Mouse (Mus musculus) intestine, postnatal 0 days (tissue): ENCODE measurements around the gene Slc16a8. TPM values are rescaled to one million over a fixed set of nuclear protein-coding genes. Genes with fewer than 3 reads are reported as not detected.

Experiments
- ATAC-seq: fragments of 200-750 bp; cut with Nextera tagmentation; 2 replicates; pipeline ENCODE4 v1.8.0; 2017; ENCODE audit warnings: mild to moderate bottlenecking, moderate TSS enrichment, moderate library complexity
- H3K27ac ChIP-seq: fragments of 300-500 bp; sonication (generic); 2 replicates; pipeline ENCODE4 v1.5.1; 2014; ENCODE audit warnings: mild to moderate bottlenecking, low read depth, low read length, moderate library complexity
- H3K27me3 ChIP-seq: fragments of 300-500 bp; sonication (generic); replicated peaks from 2 replicates; pipeline ENCODE4 v1.6.1; 2014; ENCODE audit warnings: low read length, mixed read lengths; ENCODE audit not compliant: control insufficient read depth, insufficient read depth
- H3K36me3 ChIP-seq: fragments of 300-500 bp; sonication (generic); 2 replicates; pipeline ENCODE4 v1.6.1; 2014; ENCODE audit warnings: mild to moderate bottlenecking, moderate library complexity; ENCODE audit not compliant: control insufficient read depth, insufficient read depth
- H3K4me1 ChIP-seq: fragments of 300-500 bp; sonication (generic); replicated peaks from 2 replicates; pipeline ENCODE4 v1.6.1; 2014; ENCODE audit warnings: antibody characterized with exemption, low read length, mixed read lengths; ENCODE audit not compliant: control insufficient read depth, insufficient read depth
- H3K4me2 ChIP-seq: fragments of 300-500 bp; sonication (generic); replicated peaks from 2 replicates; pipeline ENCODE4 v1.6.1; 2014; ENCODE audit warnings: low read depth, mild to moderate bottlenecking, moderate library complexity
- H3K4me3 ChIP-seq: fragments of 300-500 bp; sonication (generic); 2 replicates; pipeline ENCODE4 v1.5.1; 2014; ENCODE audit warnings: low read depth, low read length
- H3K9ac ChIP-seq: fragments of 300-500 bp; sonication (generic); 2 replicates; pipeline ENCODE4 v1.6.1; 2014; ENCODE audit warnings: mild to moderate bottlenecking, low read depth, low read length
- H3K9me3 ChIP-seq: fragments of 300-500 bp; sonication (generic); 2 replicates; pipeline ENCODE4 v1.6.1; 2016; ENCODE audit warnings: mixed run types; ENCODE audit not compliant: control insufficient read depth
- CTCF ChIP-seq: sonication (generic); IDR thresholded peaks from 2 replicates; pipeline ENCODE4 v1.5.1; 2016; ENCODE audit warnings: low read depth, mild to moderate bottlenecking, control low read depth, antibody characterized with exemption, moderate library complexity
- WGBS: fragments of 180-500 bp; shearing (Covaris S2); extraction: QIAGEN DNeasy Blood & Tissue Kit; methylation state at CpG from one replicate; pipeline ENCODE4 v1.1.7; 2014; 5-methylcytosine and 5-hydroxymethylcytosine counted together
- polyA plus RNA-seq: library from polyadenylated mRNA; unstranded; fragments of >200 nt; fragmentation: Nextera tagmentation; extraction: Ambion mirVana; gene quantifications from 2 replicates; pipeline ENCODE4 v1.2.1, GENCODE M21; 2015

Slc16a8 gene
- polyA plus RNA-seq, 1 experiment from 2014 or later: not detected

DNA sequence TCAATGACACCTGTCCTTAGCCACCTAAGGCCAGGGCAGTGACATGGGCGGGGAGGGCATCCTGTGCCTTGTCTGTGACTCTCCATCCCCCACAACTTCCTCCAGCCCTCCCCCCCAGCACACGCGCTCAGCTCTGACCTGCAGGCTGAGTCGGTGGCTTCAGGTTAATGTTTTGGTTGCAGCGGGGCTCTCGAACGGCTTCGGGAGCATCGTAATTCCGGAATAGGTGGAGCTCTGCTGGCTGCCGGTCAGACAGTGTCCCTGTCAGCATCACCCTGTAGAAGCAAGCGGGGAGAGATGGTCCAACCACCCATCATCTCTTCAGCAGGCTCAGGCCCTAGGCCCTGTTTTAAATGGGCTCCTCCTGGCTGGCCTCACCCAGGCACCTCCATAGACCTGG is 34.9 kb upstream of the Slc16a8 start:
- H3K9me3 ChIP-seq: no peaks in the 10 kb centered on the region
- H3K4me3 ChIP-seq: no peak overlapping the region
- H3K27me3 ChIP-seq: no peaks in the 10 kb centered on the region
- no peak for TF ChIP-seq CTCF
- H3K27ac ChIP-seq: no peak overlapping the region
- H3K9ac ChIP-seq: no peak overlapping the region
- WGBS: 84% methylated on average over 12 of the region's 12 CpGs
- peaks cover 22% of the 10 kb centered on the region; the same call in 1 of the 2 replicates for H3K36me3 ChIP-seq
- ATAC-seq: no peak
- peaks cover 13% of the 10 kb centered on the region; the same call in 1 of the 2 replicates for H3K4me1 ChIP-seq
- H3K4me2 ChIP-seq: no peak overlapping the region

DNA sequence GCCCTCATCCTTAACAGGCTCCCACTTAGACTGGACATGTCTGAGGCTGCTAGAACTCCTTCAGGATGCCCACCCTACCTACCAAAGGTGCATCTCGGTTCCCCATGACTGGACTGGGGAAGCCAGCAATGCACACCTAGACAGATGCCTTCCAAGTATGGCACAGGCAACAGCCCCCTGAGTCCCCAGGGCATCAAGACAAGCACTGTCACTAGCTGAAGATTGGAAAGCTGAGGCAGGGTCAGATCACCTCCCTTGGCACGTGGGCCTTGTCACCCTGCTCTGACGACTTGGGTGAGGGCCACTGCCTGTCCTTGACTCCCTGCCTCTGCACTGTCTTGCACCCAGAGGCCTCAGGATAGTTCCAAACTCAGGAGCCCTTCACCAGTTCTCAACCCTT is 33.8 kb upstream of the Slc16a8 start:
- H3K4me3 ChIP-seq: no peak overlapping the region
- H3K36me3 ChIP-seq: peaks cover 22% of the 10 kb centered on the region; the same call in 1 of the 2 replicates
- no peak for ATAC-seq
- no peak for TF ChIP-seq CTCF
- H3K4me1 ChIP-seq: peaks cover 13% of the 10 kb centered on the region; the same call in 1 of the 2 replicates
- WGBS: 80% methylated on average over 3 of the region's 3 CpGs
- H3K9me3 ChIP-seq: no peaks in the 10 kb centered on the region
- no peaks in the 10 kb centered on the region for H3K27me3 ChIP-seq
- H3K4me2 ChIP-seq: no peak overlapping the region
- no peak overlapping the region for H3K27ac ChIP-seq
- H3K9ac ChIP-seq: no peak overlapping the region

- TF ChIP-seq CTCF: no peak
- peak overlapping the region; percentile 22; the same call in 1 of the 2 replicates for H3K9ac ChIP-seq
- ATAC-seq: no peak
- H3K4me3 ChIP-seq: no peak overlapping the region
- no peaks in the 10 kb centered on the region for H3K27me3 ChIP-seq
- H3K4me1 ChIP-seq: peaks cover 18% of the 10 kb centered on the region; the same call in 1 of the 2 replicates
- H3K9me3 ChIP-seq: no peaks in the 10 kb centered on the region
- 79% methylated on average over 7 of the region's 7 CpGs for WGBS
- peak overlapping the region; percentile 86; the same call in 1 of the 2 replicates for H3K27ac ChIP-seq
- peak overlapping the region; percentile 62 for H3K4me2 ChIP-seq
- peaks cover 22% of the 10 kb centered on the region; the same call in 1 of the 2 replicates for H3K36me3 ChIP-seq
Observed at GRCm38 (mm10) chr15:79287091-79287490, 32.5 kb upstream of the Slc16a8 start.

- H3K4me3 ChIP-seq: no peak overlapping the region
- ATAC-seq: peak; percentile 21
- H3K9ac ChIP-seq: 0 out of 2 replicates have a peak overlapping the region, but pooled peaks have one; percentile 11
Observed at GRCm38 (mm10) chr15:79286141-79286540, 31.6 kb upstream of the Slc16a8 start.

GRCm38 (mm10) chr15:79285399-79285798 is 30.8 kb upstream of the Slc16a8 start, which contains the start of gene Baiap2l2:
Gene Baiap2l2 (minus strand): TSS chr15:79285537.
- Histone ChIP-seq H3K9ac (peak within 1 kb of the TSS; percentile 35; the same call in 1 of the 2 replicates), H3K9me3 (no peaks in the 10 kb centered on the region), H3K4me1 (peaks cover 18% of the 10 kb centered on the region; the same call in 1 of the 2 replicates), H3K27ac (peak within 1 kb of the TSS; percentile 86), H3K36me3 (peaks cover 17% of the 10 kb centered on the region; the same call in 1 of the 2 replicates), H3K4me3 (peak within 1 kb of the TSS; percentile 29), H3K27me3 (no peaks in the 10 kb centered on the region), H3K4me2 (peak within 1 kb of the TSS; percentile 62)
- TF ChIP-seq CTCF: no peak
- peak; percentile 26 for ATAC-seq
- 41% methylated on average over 10 of the region's 10 CpGs for WGBS

More at GRCm38 (mm10) chr15:79286141-79286540, 31.6 kb upstream of the Slc16a8 start:
- Histone ChIP-seq H3K4me1 (peaks cover 18% of the 10 kb centered on the region; the same call in 1 of the 2 replicates), H3K27ac (peak overlapping the region; percentile 86), H3K9me3 (no peaks in the 10 kb centered on the region), H3K27me3 (no peaks in the 10 kb centered on the region), H3K4me2 (peak overlapping the region; percentile 62), H3K36me3 (peaks cover 22% of the 10 kb centered on the region; the same call in 1 of the 2 replicates)
- WGBS: 44% methylated on average over 7 of the region's 7 CpGs
- no peak for TF ChIP-seq CTCF

DNA sequence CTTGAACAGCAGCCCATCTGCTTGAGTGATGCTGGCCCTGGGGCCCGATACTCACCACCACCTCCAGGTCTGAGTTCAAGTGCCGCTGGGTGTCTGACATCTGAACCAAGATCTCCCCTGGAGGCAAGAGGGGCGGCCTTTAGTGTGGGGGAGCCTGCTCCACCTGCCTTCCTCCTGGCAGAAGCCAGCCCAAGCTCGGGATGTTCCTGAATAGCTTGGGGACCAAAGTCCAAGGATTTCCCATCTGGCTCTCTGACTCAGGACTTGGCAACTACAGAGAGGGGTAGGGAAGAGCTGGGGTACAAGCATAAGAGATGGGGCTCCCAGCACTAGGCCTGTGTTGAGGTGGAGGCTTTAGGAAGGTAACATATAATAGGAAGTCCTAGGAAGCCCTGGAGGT is 28.8 kb upstream of the Slc16a8 start:
- peaks cover 18% of the 10 kb centered on the region; the same call in 1 of the 2 replicates for H3K4me1 ChIP-seq
- H3K27ac ChIP-seq: peak overlapping the region; percentile 86
- 0 out of 2 replicates have a peak, but pooled peaks have one; percentile 4 for ATAC-seq
- H3K4me3 ChIP-seq: peak overlapping the region; percentile 9; the same call in 1 of the 2 replicates
- WGBS: 45% methylated on average over 4 of the region's 4 CpGs
- no peaks in the 10 kb centered on the region for H3K27me3 ChIP-seq
- peak overlapping the region; percentile 62 for H3K4me2 ChIP-seq
- no peak for TF ChIP-seq CTCF
- H3K9ac ChIP-seq: no peak overlapping the region
- no peaks in the 10 kb centered on the region for H3K9me3 ChIP-seq
- H3K36me3 ChIP-seq: peaks cover 20% of the 10 kb centered on the region; the same call in 1 of the 2 replicates
